Mouse (Mus musculus): Measurements from ENCODE around the gene Psmb8.

Gene Psmb8

DNA sequence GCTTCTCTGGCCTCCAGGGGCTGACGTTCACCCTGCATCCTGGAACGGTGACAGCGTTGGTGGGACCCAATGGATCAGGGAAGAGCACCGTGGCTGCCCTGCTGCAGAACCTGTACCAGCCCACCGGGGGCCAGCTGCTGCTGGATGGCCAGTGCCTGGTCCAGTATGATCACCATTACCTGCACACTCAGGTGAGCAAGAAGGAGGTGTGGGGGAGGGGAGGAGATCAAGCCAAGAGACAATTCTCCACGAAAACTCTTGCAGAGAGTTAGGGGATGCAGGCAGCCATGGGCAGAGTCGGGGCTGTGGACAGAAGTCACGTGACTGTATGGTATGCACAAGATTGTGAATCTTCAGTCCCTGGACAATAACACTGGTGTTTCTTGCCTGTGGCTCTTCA, 4.1 kb upstream of the Psmb8 start:
- DNase-seq (ENCODE audit: low read depth): no peak

DNA sequence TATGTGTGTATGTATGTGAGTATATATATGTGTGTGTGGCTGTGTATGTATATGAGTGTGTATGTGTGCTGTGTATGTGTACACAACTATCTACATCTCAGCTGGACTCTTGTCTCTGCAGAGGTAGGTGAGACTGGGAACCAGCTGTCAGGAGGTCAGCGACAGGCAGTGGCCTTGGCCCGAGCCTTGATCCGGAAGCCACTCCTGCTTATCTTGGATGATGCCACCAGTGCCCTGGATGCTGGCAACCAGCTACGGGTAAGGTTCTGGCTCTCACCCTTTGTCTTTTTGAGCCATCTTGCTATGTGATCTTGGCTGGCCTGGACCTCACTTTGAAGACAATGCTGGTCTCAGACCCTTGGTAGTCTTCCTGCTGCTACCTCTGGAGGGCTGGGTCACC, 2.8 kb upstream of the Psmb8 start:
- no peak for DNase-seq (ENCODE audit: low read depth)

DNA sequence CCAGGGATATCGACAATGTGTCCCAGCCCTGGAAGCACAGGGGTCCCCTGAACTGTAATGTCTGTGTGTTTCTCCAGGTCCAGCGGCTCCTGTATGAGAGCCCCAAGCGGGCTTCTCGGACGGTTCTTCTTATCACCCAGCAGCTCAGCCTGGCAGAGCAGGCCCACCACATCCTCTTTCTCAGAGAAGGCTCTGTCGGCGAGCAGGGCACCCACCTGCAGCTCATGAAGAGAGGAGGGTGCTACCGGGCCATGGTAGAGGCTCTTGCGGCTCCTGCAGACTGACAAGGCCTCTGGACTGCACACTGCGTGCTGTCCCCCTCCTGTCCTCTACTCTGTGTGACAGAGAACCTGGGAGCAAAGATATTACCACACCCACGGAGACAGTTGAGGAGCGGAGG, 1.0 kb upstream of the Psmb8 start:
- DNase-seq (ENCODE audit: low read depth): peak; percentile 34

DNA sequence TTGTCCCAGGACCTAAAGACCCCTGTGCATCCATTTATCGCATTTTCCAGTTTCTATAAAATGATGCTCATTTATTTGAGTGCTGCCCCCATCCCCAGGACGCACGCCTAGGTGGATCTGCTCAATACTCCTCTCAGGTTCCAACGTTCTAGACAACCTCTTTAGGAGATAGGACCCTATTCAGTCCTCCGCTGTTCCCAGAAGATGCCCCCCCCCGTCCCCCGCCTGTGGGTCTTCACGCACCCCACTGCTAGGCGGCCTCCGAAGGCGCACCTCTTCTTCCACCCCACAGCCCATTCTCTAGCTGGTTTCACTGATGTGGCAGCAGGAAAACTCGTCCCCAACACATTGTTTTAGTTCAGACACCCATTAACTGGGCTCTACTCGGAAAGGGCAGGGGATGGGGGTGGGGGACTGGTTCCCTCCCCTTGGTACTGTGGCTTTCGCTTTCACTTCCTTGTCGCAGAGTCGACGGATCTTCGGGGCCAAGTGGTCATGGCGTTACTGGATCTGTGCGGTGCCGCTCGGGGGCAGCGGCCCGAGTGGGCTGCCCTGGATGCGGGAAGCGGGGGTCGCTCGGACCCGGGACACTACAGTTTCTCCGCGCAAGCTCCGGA, 491 bp downstream of the Psmb8 start:
- DNase-seq (ENCODE audit: low read depth): peak; percentile 84

DNA sequence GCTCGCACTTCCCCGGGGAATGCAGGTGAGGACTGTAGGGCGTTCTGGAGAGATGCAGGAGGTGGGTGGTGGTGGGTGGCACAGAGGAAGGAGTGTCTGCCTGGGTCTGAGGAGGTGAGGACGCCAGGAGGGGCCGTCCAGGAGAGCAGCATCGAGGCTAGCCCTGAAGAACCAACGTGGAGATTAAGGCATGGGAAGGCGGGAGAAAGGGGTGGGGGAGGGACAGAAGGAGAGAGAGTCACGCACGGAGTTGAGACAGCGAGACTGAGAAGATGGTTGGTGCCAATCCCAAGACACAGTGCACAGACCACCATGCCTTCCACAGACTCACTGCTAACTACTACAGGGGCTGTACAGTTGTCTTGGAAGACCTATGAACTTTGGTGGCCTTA, 996 bp downstream of the Psmb8 start:
- DNase-seq (ENCODE audit: low read depth): peak; percentile 69

DNA sequence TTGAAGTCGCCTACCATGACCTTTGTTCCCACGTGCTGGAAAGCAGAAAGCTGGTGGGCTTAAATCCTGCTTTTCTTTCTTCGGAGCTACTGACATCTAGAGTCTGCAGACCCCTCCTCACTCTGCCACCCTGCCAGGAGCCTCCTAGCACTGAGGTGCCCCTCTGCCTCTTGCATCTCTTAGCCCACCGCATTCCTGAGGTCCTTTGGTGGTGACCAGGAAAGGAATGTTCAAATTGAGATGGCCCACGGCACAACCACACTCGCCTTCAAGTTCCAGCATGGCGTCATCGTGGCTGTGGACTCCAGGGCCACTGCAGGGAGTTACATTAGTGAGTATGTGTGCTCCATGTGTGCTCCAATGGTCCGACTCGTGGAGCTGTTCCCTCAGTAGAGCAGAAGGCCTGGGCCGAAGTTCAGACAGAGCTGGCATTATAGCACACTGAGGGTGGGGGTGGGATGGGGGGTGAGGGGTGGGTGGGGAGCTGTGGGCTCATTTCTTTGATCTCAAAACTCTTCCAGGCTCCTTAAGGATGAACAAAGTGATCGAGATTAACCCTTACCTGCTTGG, 1.6 kb downstream of the Psmb8 start:
- no peak for DNase-seq (ENCODE audit: low read depth)

DNA sequence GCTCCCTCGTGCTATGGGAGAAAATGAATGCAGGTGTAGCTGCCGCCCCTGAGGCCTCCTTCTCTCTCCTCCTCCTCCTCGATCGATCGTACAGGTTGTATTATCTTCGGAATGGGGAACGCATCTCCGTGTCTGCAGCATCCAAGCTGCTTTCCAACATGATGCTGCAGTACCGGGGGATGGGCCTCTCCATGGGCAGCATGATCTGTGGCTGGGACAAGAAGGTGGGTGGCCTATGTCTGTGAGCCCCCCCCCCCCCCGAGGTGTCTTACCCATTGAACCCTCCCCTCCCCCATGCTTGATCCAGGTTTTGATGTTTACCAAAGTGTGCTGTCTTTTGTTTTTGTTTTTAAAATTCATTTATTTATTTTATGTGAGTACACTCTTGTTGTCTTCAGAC, 2.5 kb downstream of the Psmb8 start:
- no peak for DNase-seq (ENCODE audit: low read depth)

DNA sequence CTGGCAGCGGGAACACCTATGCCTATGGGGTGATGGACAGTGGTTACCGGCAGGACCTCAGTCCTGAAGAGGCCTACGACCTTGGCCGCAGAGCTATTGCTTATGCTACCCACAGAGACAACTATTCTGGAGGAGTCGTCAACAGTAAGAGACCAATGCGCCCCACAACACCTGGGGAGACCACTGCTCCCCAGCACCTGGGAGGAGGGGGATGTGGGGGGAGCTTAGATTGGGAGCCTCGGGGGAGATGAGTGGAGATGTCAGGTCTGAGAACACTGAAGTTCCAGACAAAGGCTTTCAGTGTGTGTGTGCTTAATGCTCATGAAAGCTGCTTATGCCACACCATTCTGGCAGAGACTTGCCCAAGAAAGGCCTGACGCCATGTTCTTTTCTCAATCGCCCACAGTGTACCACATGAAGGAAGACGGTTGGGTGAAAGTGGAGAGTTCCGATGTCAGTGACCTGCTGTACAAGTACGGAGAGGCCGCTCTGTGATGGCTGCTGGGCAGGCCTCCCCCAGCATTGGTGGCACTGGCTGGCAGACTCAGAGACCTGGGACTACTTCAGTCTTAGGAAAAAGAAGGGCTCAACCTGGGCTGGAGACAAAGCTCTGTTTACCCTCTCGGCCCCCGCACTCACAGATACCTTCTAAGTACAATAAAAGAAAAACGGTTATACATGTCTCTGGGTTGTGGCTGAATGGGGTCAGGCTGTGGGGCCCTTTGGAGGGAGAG, 3.4 kb downstream of the Psmb8 start:
- DNase-seq (ENCODE audit: low read depth): no peak

DNA sequence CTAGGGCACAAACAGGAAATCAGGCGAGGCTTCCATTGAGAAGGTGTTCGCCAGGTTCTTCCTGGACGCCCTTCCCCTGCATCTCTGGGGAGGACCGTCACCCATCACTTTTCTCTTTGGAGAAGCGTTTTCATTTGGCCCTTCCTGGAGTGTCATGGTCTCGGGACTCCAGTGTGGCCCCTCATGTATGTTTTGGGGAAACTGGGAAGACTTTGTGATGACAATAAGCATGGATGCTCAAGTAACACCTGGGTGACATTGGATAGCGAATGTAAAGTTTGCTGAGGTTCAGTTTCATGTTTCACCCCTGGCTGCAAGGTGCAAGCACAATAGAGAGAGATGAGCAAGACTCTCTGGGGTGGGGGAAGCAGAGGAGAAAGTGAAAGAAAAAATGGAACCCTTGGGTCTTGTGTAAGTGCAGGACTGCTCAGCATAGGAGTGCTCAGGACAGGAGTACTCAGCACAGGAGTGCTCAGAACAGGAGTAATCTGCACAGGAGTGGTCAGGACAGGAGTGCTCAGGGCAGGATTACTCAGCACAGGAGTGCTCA, 4.1 kb downstream of the Psmb8 start:
- no peak for DNase-seq (ENCODE audit: low read depth)

DNA sequence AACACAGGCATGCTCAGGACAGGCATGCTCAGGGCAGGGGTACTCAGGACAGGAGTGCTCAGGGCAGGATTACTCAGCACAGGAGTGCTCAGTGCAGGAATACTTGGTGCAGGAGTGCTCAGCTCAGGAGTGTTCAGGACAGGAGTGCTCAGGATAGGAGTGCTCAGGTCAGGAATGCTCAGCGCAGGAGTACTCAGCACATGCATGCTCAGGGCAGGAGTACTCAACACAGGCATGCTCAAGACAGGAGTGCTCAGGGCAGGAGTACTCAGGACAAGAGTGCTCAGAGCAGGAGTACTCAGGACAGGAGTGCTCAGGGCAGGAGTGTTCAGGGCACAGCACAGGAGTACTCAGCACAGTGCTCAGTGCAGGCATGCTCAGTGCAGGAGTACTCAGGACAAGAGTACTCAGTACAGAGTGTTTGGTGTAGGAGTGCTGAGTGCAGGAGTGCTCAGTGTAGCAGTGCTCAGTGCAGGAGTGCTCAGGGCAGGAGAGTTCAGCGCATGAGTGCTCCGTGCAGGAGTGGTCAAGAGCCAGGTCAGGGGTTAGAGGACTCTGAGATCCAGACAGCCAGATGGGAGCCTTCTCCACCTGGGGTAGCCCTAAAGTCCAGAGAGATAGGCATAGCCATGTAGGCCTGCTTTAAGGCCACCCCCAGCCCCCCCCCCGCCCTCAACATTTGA, 5.4 kb downstream of the Psmb8 start:
- no peak for DNase-seq (ENCODE audit: low read depth)

DNA sequence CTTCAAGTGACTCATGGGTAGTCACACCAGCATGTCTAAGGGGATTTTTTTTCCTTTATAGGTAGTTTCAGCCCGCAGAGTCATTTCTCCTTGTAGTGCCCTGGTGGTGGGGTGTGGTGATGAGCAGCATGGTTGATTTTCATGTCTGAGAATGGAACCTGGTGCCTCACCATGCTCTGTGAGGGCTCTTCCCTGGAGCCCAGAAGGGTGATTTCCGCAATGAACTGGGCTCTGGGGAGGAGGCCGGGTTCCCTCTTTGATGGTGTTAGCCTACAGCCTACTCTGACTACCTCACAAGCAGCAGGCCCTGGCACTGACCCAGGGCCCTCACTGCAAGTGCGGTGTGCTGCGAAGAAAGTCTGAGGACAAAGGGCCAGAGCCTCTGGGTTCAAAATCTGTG, 5.9 kb downstream of the Psmb8 start, which contains the start of gene Tap2:
TSS of gene Tap2 (plus strand) at position 84 of the 400 bp plus-strand sequence.
- DNase-seq (ENCODE audit: low read depth): peak; percentile 70

DNA sequence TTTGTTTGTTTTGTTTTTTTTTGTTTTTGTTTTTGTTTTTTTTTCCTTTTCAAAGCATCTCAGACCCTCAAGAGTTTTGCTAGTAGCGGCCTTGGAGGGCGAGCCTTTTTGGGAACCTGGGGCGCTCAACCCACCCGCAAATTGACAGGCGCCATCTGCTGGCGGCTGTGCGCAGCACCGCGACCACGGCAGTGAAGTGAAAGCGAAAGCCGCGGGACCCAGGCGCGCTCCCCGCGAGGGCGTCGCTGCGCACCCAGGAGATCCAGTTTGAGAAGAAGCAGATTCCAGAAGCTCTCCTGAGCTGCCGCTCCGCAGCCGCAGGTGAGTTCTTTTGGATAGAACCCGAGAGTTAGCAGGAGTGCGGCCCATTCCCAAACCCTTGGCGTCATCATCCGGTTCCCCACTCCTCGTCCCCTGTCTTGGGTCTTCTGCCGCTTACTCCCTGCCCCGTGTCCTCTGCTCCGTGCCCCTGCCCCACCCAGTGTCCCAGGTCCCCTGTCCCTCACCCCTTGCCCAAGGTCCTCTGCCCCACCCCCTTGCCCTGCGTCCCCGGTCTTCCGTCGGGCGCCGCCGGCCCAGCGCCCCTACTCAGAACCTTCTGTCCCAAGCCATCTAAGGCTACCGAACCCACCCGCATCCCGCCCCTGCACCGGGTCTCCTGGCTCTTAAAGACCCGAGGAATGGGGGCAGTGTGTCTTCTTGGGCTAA, 6.9 kb downstream of the Psmb8 start:
- peak; percentile 85 for DNase-seq (ENCODE audit: low read depth)

DNA sequence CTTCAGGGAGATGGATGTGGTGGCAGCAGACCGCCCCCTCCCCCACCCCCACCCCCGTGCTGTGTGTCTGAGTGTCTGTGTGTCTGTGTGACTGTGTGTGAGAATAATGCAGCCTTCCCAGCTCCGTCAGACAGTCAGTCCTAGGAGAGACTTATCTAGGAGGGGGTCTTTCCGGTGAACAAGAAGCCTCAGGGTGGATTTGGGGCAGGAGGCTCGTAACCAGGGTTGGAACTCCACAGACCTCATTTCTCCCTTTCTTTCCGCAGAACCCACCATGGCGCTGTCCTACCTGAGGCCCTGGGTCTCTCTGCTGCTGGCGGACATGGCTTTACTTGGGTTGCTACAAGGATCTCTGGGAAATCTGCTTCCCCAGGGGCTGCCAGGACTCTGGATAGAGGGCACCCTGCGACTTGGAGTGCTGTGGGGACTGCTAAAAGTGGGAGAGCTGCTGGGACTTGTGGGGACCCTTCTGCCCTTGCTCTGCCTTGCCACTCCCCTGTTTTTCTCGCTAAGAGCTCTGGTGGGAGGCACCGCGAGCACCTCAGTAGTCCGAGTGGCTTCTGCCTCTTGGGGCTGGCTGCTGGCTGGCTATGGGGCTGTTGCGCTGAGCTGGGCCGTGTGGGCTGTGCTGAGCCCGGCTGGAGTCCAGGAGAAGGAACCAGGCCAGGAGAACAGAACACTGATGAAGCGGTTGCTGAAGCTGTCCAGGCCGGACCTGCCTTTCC, 7.7 kb downstream of the Psmb8 start:
- peak; percentile 52 for DNase-seq (ENCODE audit: low read depth)

DNA sequence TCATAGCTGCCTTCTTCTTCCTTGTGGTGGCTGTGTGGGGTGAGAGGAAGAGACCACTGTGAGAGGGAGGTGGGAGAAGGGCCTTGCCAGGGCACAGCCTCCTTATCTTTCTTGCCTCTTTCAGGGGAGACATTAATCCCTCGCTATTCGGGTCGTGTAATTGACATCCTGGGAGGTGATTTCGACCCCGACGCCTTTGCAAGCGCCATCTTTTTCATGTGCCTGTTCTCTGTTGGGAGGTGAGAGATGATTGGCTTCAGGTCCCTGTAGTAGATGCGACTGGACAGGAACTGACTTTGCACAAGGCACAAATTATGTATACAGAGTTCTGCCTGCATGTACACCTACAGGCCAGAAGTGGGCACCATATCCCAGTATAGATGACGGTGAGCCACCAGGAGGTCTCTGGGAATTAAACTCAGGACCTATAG, 8.2 kb downstream of the Psmb8 start:
- DNase-seq (ENCODE audit: low read depth): peak; percentile 96

DNA sequence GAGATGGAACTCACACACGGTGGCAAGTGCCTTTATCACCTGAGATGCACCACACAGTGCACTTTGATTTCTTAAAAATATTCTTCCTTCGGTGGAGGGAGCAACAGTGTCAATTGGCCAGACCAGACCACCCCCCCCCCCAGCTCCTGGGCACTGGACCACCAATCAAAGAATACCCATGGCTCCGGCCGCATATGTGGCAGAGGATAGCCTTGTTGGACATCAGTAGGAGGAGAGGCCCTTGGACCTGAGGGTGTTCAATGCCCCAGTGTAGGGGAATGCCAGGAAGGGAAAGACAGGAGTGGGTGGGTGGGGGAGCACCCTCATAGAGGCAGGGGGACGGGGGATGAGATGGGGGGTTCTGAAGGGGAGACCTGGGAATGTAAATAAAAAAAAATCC, 9.2 kb downstream of the Psmb8 start:
- no peak for DNase-seq (ENCODE audit: low read depth)

DNA sequence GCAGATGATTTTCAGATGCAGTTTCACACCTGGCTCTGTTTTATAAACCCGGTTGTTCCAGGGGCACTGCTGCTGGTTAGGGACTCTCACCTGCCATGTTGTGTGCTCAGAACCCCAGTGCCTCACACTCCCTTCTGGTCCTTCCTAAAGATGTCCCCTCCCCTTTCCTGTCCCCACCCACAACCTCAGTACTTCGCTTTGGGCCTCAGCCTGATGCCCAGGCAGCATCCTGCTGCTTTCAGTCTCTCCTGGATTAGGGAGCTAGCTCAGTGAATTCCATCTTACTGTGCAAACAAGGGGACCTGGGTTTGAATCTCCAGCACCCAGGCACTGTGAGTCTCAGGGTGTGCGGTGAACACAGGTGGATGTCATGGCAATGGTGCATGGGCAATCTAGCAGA, 9.9 kb downstream of the Psmb8 start:
- peak; percentile 74 for DNase-seq (ENCODE audit: low read depth)

DNA sequence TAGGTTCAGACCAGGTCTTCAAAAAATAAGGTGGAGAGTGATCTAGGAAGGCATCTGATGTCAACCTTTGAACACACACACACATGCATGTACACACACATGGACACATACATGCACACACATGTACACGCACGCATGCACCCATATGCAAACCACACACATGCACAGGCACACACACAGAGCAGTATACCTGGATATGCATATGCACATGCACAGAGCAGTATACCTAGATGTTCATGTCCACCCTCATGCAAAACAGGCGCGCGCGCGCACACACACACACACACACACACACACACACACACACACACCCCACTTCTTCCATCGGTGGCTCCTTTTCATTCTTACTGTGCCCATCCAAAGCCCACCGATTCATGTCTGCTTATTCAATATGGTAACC, 10.3 kb downstream of the Psmb8 start:
- no peak for DNase-seq (ENCODE audit: low read depth)

DNA sequence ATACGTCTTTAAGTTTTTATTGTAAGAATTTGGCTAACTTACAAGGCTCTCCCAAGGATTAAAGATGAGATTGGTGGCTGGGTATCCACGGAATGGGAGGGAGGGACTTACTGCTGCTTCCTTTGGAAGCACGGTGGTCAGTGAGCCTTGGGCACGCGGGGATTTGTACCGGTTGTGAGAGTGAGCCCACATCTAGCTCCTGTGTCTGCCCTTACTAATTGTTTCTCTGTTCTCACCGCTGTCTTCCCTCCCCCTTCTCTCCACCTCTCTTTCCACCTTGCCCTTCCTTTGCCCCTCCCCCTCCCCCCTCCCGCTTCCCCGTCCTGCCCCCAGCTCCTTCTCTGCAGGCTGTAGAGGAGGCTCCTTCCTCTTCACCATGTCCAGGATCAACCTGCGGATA, 10.9 kb downstream of the Psmb8 start:
- DNase-seq (ENCODE audit: low read depth): no peak

DNA sequence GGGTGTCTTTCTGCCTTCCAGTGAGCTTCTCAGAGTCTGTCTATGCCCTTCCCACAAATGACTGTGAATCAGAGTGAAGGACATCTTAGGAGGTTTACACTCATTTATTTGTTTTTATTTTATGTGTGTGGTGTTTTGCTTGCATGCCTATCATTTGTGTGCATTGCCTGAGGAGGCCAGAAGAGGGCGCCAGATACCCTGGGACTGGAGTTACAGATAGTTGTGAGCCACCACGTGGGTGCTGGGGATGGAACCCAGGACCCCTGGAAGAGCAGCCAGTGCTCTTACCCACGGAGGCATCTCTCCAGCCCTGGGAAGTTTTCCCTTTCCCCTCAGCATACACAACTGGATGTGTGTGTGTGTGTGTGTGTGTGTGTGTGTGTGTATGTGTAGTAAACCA, 12.2 kb downstream of the Psmb8 start:
- peak; percentile 45 for DNase-seq (ENCODE audit: low read depth)

DNA sequence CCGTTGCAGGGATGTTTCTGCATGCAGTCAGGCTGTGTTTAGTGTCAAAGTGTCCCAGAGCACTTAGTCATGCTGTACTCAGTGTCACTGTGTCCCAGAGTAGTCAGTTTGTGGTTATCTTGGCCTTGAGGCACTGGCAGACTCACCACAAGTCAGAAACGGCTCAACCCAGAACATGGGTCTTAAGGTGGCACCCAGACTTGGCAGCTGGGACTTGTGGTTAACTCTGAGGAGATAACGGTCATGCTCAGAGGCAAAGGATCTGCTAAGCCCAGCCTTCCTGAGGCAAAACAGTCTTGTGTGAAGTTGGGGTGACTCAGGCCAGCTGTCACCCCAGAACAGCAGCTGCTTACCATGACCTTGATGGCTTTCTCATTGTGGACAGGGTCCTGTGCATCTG, 13.1 kb downstream of the Psmb8 start:
- DNase-seq (ENCODE audit: low read depth): peak; percentile 100

DNA sequence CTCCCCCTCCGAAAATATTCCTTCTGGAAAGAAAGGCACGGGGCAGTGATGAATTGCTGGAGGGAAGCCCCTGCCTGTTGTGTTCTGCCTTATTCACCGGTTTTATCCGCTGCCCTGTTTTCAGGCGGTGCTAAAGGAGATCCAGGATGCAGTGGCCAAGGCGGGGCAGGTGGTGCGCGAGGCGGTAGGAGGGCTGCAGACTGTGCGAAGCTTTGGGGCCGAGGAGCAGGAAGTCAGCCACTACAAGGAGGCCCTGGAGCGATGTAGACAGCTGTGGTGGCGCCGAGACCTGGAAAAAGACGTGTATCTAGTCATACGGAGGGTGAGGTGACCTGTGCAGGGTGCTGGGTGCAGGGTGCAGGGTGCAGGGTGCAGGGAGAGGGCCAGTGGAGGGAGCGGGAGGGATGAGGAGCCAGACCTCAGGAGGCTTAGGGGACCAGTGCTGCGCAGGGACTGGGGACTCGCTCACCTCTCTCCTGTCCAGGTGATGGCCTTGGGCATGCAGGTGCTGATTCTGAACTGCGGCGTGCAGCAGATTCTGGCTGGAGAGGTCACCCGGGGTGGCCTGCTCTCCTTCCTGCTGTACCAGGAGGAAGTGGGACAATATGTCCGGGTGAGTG, 14.3 kb downstream of the Psmb8 start:
- no peak for DNase-seq (ENCODE audit: low read depth)

Data from 416B (cell line).